Mouse (Mus musculus) leukemia stem cell, adult 10-12 weeks (primary cell): ENCODE data around the gene Harbi1. TPM values are rescaled to one million over a fixed set of nuclear protein-coding genes. Genes with fewer than 3 reads are reported as not detected.

Experiments used
- polyA plus RNA-seq: library from polyadenylated mRNA; stranded (reverse); fragments of >175 nt; gene quantifications from 2 replicates; pipeline ENCODE4 v1.2.3, GENCODE M21; 2012; ENCODE audit warnings: low replicate concordance

The Harbi1 gene
- polyA plus RNA-seq = 0.07 and 0.93 TPM in 2 replicates

GRCm38 (mm10) chr2:91710272-91711234, at the start of gene Harbi1, which contains the start of gene Atg13:
Harbi1 (plus strand) TSS chr2:91710852.
Atg13 (minus strand) TSS chr2:91710576.

GRCm38 (mm10) chr2:91729971-91730821, 19.5 kb downstream of the Harbi1 start, which contains the start of gene Ambra1:
Ambra1 (plus strand) TSS chr2:91730134.

Other genes starting within 250 kb of the Harbi1 start
- 1.2 and 1.9 TPM in 2 replicates for gene Ckap5, start 184.1 kb upstream of the Harbi1 start, polyA plus RNA-seq
- gene F2, start 74.4 kb upstream of the Harbi1 start, polyA plus RNA-seq = not detected in 2 replicates
- 10.3 and 15.6 TPM in 2 replicates for gene Zfp408, start 61.1 kb upstream of the Harbi1 start, polyA plus RNA-seq
- 9.2 and 57.2 TPM in 2 replicates for gene Arhgap1, start 61.0 kb upstream of the Harbi1 start, polyA plus RNA-seq
- gene Atg13, start 276 bp upstream of the Harbi1 start, polyA plus RNA-seq = 21.6 and 48.3 TPM in 2 replicates
- 30.4 and 31.8 TPM in 2 replicates for gene Ambra1, start 19.3 kb downstream of the Harbi1 start, polyA plus RNA-seq
- 9.1 and 14.1 TPM in 2 replicates for gene Chrm4, start 216.4 kb downstream of the Harbi1 start, polyA plus RNA-seq
- gene Mdk, start 221.4 kb downstream of the Harbi1 start, polyA plus RNA-seq = 6.0 and 9.2 TPM in 2 replicates
- gene Gm9821, start 234.9 kb downstream of the Harbi1 start, polyA plus RNA-seq = not detected in 2 replicates